Mouse (Mus musculus): ENCODE measurements around the gene Bst2.
"Not testable (repeated sequence)": the region's sequence is repeated elsewhere in the genome, so short reads cannot be mapped to it uniquely, and the experiment has no call there.

The Bst2 gene

GRCm38 (mm10) chr8:71519037-71519825 lies 18.0 kb downstream of the Bst2 start:
- DNase-seq (ENCODE audit: low read depth, low spot score), result not testable (repeated sequence)

- DNase-seq (ENCODE audit: low read depth, low spot score), result no peak
These were observed 20.5 kb downstream of the Bst2 start for GRCm38 (mm10) chr8:71516786-71517185.

- no peak for DNase-seq (ENCODE audit: low read depth, low spot score)
These were observed 22.2 kb downstream of the Bst2 start for GRCm38 (mm10) chr8:71515043-71515442.

- no peak for DNase-seq (ENCODE audit: low read depth, low spot score)
These were observed 24.1 kb downstream of the Bst2 start for GRCm38 (mm10) chr8:71513018-71513754.

GRCm38 (mm10) chr8:71511644-71512043 lies 25.6 kb downstream of the Bst2 start, which contains the start of gene Plvap:
TSS of gene Plvap (minus strand) at chr8:71511752.
- DNase-seq (ENCODE audit: low read depth, low spot score), result no peak

GRCm38 (mm10) chr8:71509316-71509715 lies 27.9 kb downstream of the Bst2 start:
- DNase-seq (ENCODE audit: low read depth, low spot score), result no peak

GRCm38 (mm10) chr8:71507589-71508104 lies 29.6 kb downstream of the Bst2 start:
- DNase-seq (ENCODE audit: low read depth, low spot score), result peak; percentile 45

GRCm38 (mm10) chr8:71505979-71506378 lies 31.3 kb downstream of the Bst2 start:
- DNase-seq (ENCODE audit: low read depth, low spot score), result no peak

- DNase-seq (ENCODE audit: low read depth, low spot score), result no peak
These were observed 31.9 kb downstream of the Bst2 start for GRCm38 (mm10) chr8:71505326-71505725.

- DNase-seq (ENCODE audit: low read depth, low spot score), result no peak
These were observed 32.9 kb downstream of the Bst2 start for GRCm38 (mm10) chr8:71504349-71504748.

GRCm38 (mm10) chr8:71498816-71499690 lies 38.2 kb downstream of the Bst2 start:
- DNase-seq (ENCODE audit: low read depth, low spot score), result no peak

GRCm38 (mm10) chr8:71497881-71498501 lies 39.3 kb downstream of the Bst2 start:
- DNase-seq (ENCODE audit: low read depth, low spot score), result no peak

- no peak for DNase-seq (ENCODE audit: low read depth, low spot score)
These were observed 40.1 kb downstream of the Bst2 start for GRCm38 (mm10) chr8:71497077-71497645.

- DNase-seq (ENCODE audit: low read depth, low spot score), result no peak
These were observed 40.8 kb downstream of the Bst2 start for GRCm38 (mm10) chr8:71496481-71496880.

GRCm38 (mm10) chr8:71495811-71496210 lies 41.4 kb downstream of the Bst2 start:
- DNase-seq (ENCODE audit: low read depth, low spot score), result no peak

- DNase-seq (ENCODE audit: low read depth, low spot score), result peak; percentile 48
These were observed 42.2 kb downstream of the Bst2 start for GRCm38 (mm10) chr8:71495039-71495438.

GRCm38 (mm10) chr8:71488454-71488853 lies 48.8 kb downstream of the Bst2 start:
- peak; percentile 96 for DNase-seq (ENCODE audit: low read depth, low spot score)

- DNase-seq (ENCODE audit: low read depth, low spot score), result peak; percentile 50
These were observed 49.4 kb downstream of the Bst2 start, which contains the start of gene Gtpbp3 for GRCm38 (mm10) chr8:71487691-71488445. TSS of gene Gtpbp3 (plus strand) at chr8:71488103.

GRCm38 (mm10) chr8:71486136-71486529 lies 51.1 kb downstream of the Bst2 start:
- DNase-seq (ENCODE audit: low read depth, low spot score), result no peak

All from retina, adult 2 months (tissue).